Mouse (Mus musculus): ENCODE results near the gene Ovol3.

Gene Ovol3

DNA sequence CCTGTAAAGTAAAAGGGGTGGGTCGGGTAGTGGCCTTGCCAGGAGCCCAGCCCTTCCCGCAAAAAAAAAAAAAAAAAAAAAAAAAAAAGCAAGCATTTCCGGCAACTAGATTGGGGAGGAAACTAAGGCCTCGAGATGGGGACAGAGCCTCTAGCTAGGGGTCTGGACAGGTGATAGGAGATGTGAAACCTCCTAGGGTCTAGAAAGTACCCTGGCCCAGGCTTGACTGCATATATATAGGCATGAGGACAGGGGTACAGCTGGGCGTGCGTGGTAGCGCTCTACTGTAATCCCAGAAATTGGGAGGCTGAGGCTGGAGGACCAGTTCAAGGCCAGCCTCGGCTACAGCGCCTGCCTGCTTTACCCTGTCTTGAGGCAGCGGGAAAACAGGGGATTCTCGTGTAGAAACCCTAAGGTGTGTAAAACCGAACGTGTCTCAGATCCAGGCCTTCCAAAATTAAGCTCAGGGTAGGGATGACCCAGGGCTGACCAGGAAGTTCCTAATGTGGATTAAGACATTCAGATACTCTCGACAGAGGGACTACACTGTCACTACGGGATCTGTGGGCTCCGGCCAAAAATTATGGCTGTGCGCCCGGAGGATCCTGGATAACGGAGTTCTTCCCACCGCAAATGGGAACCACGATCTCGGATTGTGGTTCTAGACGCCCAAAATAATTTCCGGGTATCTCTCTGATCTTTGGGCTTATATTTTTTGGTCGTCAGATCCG is 41.3 kb downstream of the Ovol3 start:
- peak in 1 of 2 experiments; percentile 35 for DNase-seq (ENCODE audit: low spot score in 2 of 2)

DNA sequence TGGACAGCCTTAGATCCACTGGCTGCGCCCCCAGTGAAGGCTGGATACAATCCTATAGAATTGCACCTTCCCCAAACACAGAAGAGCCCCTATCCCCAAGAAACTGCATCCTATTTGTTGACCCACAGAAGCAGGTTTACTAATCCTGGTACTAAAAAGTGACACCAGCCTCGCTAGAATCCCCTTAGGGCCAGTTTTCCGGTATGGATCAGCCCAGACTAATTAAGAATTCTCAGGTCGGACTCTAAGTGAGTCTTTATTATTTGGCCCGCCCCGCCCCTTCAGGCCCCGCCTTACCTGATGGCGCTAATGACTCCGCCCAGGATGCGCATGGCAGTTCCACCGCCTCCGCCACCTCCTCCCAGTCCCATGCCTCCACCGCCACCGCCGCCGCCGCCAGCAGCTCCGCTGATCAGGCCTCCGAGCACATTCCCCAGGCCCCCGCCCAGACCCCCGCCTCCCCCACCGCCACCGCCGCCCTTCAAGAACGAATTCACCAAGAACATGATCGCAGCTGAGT is 41.9 kb downstream of the Ovol3 start:
- peak; percentile 77 to 83 for DNase-seq (ENCODE audit: low spot score in 2 of 2)

DNA sequence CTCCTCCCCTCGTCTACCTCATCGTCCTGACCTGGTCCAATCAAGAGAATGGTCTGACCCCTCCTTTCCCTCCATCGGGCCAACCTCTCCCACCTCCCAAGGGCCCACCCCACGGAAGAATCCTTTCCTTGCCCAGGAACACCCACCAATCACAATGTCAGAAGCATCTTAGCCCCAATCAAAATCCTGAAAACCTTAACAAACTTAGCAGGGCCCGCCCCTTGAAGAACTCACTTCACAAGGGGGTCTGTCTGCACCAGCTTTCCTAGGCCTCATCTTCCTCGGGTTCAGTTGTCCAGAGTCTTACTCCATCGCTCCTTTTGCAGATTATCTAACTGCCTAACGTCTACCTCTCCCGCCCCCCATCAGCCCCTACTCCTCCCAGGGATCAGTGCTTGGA is 42.5 kb downstream of the Ovol3 start:
- no peak for DNase-seq (ENCODE audit: low spot score in 2 of 2)

DNA sequence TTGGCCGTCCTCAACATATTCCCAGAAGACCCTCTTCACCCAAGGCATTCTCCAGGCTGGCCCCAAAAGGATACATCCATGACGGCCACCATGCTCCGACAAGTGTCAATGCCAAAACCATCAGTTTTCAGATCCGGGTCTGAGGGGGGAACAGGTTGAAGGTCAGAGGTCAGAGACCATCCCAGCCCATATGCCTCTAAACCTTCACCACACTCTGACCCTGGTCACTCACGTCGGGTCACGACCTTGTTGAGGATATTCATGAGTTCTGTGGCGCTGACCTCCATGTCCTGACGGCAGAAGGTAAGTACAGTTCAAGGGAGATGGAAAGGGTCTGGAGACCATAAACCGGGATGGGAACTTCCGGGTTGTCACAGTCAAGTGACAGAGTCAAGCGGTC is 43.4 kb downstream of the Ovol3 start:
- no peak for DNase-seq (ENCODE audit: low spot score in 2 of 2)

DNA sequence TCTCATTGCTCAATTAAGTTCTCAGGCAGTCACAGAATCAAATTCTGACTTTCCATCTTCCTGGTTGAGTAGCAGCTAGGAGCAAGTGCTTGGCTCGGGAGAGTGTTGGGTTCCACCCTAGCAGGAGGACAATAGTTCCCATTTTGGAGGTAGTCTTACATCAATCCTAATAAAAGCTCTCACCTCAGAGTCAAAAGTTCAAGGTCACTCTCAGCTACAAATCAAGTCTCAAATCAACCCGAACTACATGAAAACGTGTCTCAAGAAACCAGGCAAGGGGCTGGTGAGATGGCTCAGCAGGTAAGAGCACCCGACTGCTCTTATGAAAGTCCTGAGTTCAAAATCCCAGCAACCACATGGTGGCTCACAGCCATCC is 46.4 kb downstream of the Ovol3 start:
- no peak for DNase-seq (ENCODE audit: low spot score in 2 of 2)

DNA sequence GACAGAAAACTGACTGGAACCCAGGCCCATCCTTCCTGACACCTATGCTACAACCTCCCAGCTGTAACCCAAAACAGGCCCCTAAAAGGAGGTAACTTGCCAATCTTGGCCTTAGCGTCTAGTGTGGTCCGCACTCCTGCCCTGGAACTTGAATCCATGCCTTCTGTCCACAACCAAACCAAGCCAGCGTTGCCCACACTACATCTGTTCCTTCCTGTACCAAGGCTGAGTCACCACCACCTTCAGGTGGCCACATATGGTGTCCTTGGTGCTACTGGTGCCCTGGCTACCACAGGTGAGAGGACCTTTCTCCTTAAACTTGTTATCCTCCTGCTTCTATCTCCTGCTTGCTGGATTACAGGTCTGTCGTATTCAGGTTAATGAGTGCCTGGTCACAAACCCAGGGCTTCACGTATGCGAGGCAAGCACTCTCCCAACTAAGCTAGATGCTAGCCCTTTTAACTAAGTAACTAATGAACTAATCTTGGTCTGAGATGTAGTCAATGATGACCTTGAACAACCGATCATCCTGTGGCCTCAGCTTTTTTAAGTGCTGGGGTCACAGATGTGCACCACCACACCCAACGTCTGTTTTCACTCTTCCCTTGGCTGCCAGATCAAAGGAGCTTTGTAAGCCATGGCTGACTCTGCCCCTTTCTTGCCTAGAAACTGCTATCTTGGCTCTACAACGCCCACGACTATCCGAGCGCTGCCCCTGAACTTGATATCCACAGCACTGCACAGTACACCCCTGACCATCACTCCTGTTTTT is 47.0 kb downstream of the Ovol3 start:
- no peak for DNase-seq (ENCODE audit: low spot score in 2 of 2)

DNA sequence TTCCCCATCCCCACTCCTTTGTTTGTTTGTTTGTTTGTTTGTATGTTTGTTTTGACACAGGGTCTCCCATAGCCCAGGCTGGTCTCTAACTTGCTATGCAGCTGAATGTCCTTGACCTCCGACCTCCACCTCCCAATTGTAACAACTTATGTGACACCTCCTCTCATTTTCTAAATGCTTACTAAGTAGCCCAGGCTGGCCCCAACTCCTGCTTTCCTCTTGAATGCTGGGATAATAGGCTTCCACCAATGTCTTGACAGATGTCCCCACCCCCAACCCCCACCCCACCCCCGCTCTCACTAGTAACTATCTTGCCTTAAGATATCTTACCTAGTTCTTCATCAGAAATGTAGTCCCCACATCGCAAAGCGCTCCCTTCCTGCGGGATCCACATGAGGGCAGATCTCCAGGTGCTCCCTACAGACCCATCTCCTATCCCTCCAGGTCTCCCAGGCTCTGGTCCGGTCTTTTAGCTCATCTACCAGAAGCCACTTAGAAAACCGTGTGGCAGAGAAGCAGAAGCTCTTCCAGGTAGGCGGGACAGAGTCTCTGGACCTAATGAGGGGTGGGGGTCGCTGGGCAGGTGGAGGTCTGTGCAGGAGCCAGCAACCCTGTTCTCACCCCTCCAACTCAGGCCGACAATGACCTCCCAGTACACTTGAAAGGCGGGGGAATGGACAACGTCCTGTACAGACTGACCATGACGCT is 50.7 kb downstream of the Ovol3 start:
- no peak for DNase-seq (ENCODE audit: low spot score in 2 of 2)

DNA sequence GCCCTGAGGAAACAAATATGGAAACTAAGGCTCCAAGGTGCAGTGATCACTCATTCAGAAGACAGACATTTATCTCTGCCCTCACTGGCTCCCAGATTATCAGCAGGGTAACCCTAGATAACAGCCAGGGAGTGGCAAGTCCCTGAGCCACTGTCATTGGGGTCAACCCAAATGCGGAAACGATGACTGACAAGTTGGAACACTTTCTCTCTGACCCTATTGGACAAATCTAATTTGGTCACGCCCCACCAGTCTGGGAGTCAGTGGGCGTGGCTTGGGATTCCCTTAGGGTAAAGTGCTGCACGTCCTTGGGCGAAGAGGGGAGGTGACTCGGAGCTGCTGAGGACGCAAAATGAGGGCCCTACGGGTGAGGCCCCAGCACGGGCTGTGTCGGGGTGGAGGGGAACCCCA is 51.6 kb downstream of the Ovol3 start, which contains the start of gene Cox7a1:
Gene Cox7a1, plus strand, starts transcription at position 266 of the 411 bp plus-strand sequence.
- DNase-seq (ENCODE audit: low spot score in 2 of 2) = peak; percentile 71 to 82

All from urinary bladder, adult 18-20 months (tissue).